Mouse (Mus musculus): ENCODE results near the gene Dglucy. TPM values are rescaled to one million over a fixed set of nuclear protein-coding genes. Genes with fewer than 3 reads are reported as not detected.

Dglucy gene
- total RNA-seq, 1 experiment, result 6.2 TPM

GRCm38 (mm10) chr12:100814671-100815070, 35.8 kb downstream of the Dglucy start:
- no peak overlapping the region for H3K4me3 ChIP-seq (ENCODE audit: insufficient read depth in 1 of 2, low read depth in 1 of 2, low read length in 2 of 2, poor library complexity in 1 of 2, severe bottlenecking in 1 of 2)
- H3K4me1 ChIP-seq (ENCODE audit: control insufficient read depth in 2 of 2, insufficient read depth in 2 of 2, low read length in 2 of 2, poor library complexity in 1 of 2), result peaks cover 0 to 7% of the 10 kb centered on the region in 2 experiments; a peak in 2 of 4 replicates
- no peak overlapping the region for H3K9ac ChIP-seq (ENCODE audit: insufficient read depth, low read depth, low read length, poor library complexity, severe bottlenecking)
- no peak for DNase-seq (ENCODE audit: low read depth, low spot score)
- in situ Hi-C loops (cut with MboI; ENCODE audit: low sequenced_read_pairs in 2 of 2, unreplicated experiment in 2 of 2), result no loop called here
- H3K36me3 ChIP-seq (ENCODE audit: control insufficient read depth, insufficient read depth, low read length, poor library complexity, severe bottlenecking), result no peaks in the 10 kb centered on the region
- H3K27ac ChIP-seq (ENCODE audit: insufficient read depth, low read depth, low read length, poor library complexity, severe bottlenecking), result no peak overlapping the region
- TF ChIP-seq HCFC1 (IDR thresholded peaks at IDR 0.05; ENCODE audit: borderline replicate concordance, insufficient read depth, low read length) (no peak), CHD2 (IDR thresholded peaks at IDR 0.05; ENCODE audit: low read depth, low read length) (no peak), MAFK (IDR thresholded peaks at IDR 0.05; ENCODE audit: insufficient read depth, low read depth, low read length) (no peak), ZC3H11A (IDR thresholded peaks at IDR 0.05; ENCODE audit: borderline replicate concordance, low read depth, low read length) (no peak), ZNF384 (IDR thresholded peaks at IDR 0.05; ENCODE audit: low read depth, low read length) (no peak)
- H3K9me3 ChIP-seq (ENCODE audit: control insufficient read depth, insufficient read depth, low read depth, low read length), result no peaks in the 10 kb centered on the region

- Histone ChIP-seq H3K9ac (ENCODE audit: insufficient read depth, low read depth, low read length, poor library complexity, severe bottlenecking) (no peak overlapping the region), H3K9me3 (ENCODE audit: control insufficient read depth, insufficient read depth, low read depth, low read length) (no peaks in the 10 kb centered on the region), H3K27ac (ENCODE audit: insufficient read depth, low read depth, low read length, poor library complexity, severe bottlenecking) (no peak overlapping the region), H3K4me3 (ENCODE audit: insufficient read depth in 1 of 2, low read depth in 1 of 2, low read length in 2 of 2, poor library complexity in 1 of 2, severe bottlenecking in 1 of 2) (no peak overlapping the region), H3K36me3 (ENCODE audit: control insufficient read depth, insufficient read depth, low read length, poor library complexity, severe bottlenecking) (no peaks in the 10 kb centered on the region), H3K4me1 (ENCODE audit: control insufficient read depth in 2 of 2, insufficient read depth in 2 of 2, low read length in 2 of 2, poor library complexity in 1 of 2) (peaks cover 0 to 7% of the 10 kb centered on the region in 2 experiments; a peak in 2 of 4 replicates)
- no peak for DNase-seq (ENCODE audit: low read depth, low spot score)
- TF ChIP-seq ZNF384 (IDR thresholded peaks at IDR 0.05; ENCODE audit: low read depth, low read length) (no peak), MAFK (IDR thresholded peaks at IDR 0.05; ENCODE audit: insufficient read depth, low read depth, low read length) (no peak), HCFC1 (IDR thresholded peaks at IDR 0.05; ENCODE audit: borderline replicate concordance, insufficient read depth, low read length) (no peak), ZC3H11A (IDR thresholded peaks at IDR 0.05; ENCODE audit: borderline replicate concordance, low read depth, low read length) (no peak), CHD2 (IDR thresholded peaks at IDR 0.05; ENCODE audit: low read depth, low read length) (no peak)
- in situ Hi-C loops (cut with MboI; ENCODE audit: low sequenced_read_pairs in 2 of 2, unreplicated experiment in 2 of 2), result no loop called here
Measured at GRCm38 (mm10) chr12:100816906-100817305, 38.0 kb downstream of the Dglucy start.

DNA sequence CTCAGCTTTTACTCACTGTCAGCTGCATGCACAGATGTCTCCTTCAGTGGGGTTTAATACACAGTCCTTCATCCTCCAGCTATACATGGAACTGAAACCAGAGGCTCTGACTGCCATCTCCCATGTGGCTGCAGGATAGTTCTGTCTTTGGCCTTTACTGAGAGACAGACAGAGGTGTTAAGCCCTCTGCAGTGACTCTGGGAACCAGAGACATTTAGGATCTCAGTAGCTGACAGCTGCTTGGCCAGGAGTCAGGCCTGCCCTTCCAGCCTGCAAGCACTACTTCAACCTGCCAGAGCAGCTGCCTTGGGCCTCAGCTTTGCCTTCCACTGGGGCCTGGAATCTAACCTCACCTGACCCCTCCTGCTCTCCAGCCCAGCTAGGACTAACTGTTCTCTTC, 41.1 kb downstream of the Dglucy start:
- no peak for DNase-seq (ENCODE audit: low read depth, low spot score)
- no peak overlapping the region for H3K9ac ChIP-seq (ENCODE audit: insufficient read depth, low read depth, low read length, poor library complexity, severe bottlenecking)
- no peaks in the 10 kb centered on the region for H3K9me3 ChIP-seq (ENCODE audit: control insufficient read depth, insufficient read depth, low read depth, low read length)
- H3K27ac ChIP-seq (ENCODE audit: insufficient read depth, low read depth, low read length, poor library complexity, severe bottlenecking), result no peak overlapping the region
- TF ChIP-seq ZNF384 (IDR thresholded peaks at IDR 0.05; ENCODE audit: low read depth, low read length), result no peak
- no peak for TF ChIP-seq ZC3H11A (IDR thresholded peaks at IDR 0.05; ENCODE audit: borderline replicate concordance, low read depth, low read length)
- no peak for TF ChIP-seq CHD2 (IDR thresholded peaks at IDR 0.05; ENCODE audit: low read depth, low read length)
- no peak for TF ChIP-seq HCFC1 (IDR thresholded peaks at IDR 0.05; ENCODE audit: borderline replicate concordance, insufficient read depth, low read length)
- TF ChIP-seq MAFK (IDR thresholded peaks at IDR 0.05; ENCODE audit: insufficient read depth, low read depth, low read length), result no peak
- H3K4me3 ChIP-seq (ENCODE audit: insufficient read depth in 1 of 2, low read depth in 1 of 2, low read length in 2 of 2, poor library complexity in 1 of 2, severe bottlenecking in 1 of 2), result no peak overlapping the region
- in situ Hi-C loops (cut with MboI; ENCODE audit: low sequenced_read_pairs in 2 of 2, unreplicated experiment in 2 of 2), result no loop called here
- no peaks in the 10 kb centered on the region for H3K36me3 ChIP-seq (ENCODE audit: control insufficient read depth, insufficient read depth, low read length, poor library complexity, severe bottlenecking)
- peaks cover 0 to 7% of the 10 kb centered on the region in 2 experiments; a peak in 2 of 4 replicates for H3K4me1 ChIP-seq (ENCODE audit: control insufficient read depth in 2 of 2, insufficient read depth in 2 of 2, low read length in 2 of 2, poor library complexity in 1 of 2)

DNA sequence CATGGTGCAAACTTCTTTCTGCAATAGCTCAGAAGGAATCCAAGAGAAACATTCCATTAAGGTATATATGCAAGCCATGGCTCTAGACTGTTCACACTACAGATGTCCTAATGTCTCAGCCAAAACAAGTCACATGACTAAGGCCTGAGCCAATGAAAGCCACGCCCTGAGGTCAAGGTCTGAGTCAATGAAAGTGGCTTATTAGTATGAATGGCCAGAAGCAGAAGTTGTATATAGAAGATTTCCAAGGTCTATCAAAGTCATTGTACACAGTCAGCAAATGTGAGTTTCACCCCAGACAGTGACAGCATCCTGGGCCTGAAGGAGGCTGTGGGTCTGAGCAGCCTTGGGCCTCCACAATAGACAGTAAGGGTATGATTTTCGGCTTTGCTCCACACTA, 52.2 kb downstream of the Dglucy start:
- no peaks in the 10 kb centered on the region for H3K36me3 ChIP-seq (ENCODE audit: control insufficient read depth, insufficient read depth, low read length, poor library complexity, severe bottlenecking)
- no peak overlapping the region for H3K9ac ChIP-seq (ENCODE audit: insufficient read depth, low read depth, low read length, poor library complexity, severe bottlenecking)
- no peak overlapping the region for H3K4me3 ChIP-seq (ENCODE audit: insufficient read depth in 1 of 2, low read depth in 1 of 2, low read length in 2 of 2, poor library complexity in 1 of 2, severe bottlenecking in 1 of 2)
- H3K27ac ChIP-seq (ENCODE audit: insufficient read depth, low read depth, low read length, poor library complexity, severe bottlenecking), result no peak overlapping the region
- in situ Hi-C loops (cut with MboI; ENCODE audit: low sequenced_read_pairs in 2 of 2, unreplicated experiment in 2 of 2), result loop anchor here (25.0 kb wide), 2 partner anchors 219 to 669 kb away; partner anchors contain the start of gene Nrde2 (in 1 of the 2)
- TF ChIP-seq HCFC1 (IDR thresholded peaks at IDR 0.05; ENCODE audit: borderline replicate concordance, insufficient read depth, low read length) (no peak), ZC3H11A (IDR thresholded peaks at IDR 0.05; ENCODE audit: borderline replicate concordance, low read depth, low read length) (no peak), CHD2 (IDR thresholded peaks at IDR 0.05; ENCODE audit: low read depth, low read length) (no peak), ZNF384 (IDR thresholded peaks at IDR 0.05; ENCODE audit: low read depth, low read length) (no peak), MAFK (IDR thresholded peaks at IDR 0.05; ENCODE audit: insufficient read depth, low read depth, low read length) (no peak)
- peaks cover 3 to 13% of the 10 kb centered on the region in 2 experiments; a peak in 3 of 4 replicates for H3K4me1 ChIP-seq (ENCODE audit: control insufficient read depth in 2 of 2, insufficient read depth in 2 of 2, low read length in 2 of 2, poor library complexity in 1 of 2)
- no peak for DNase-seq (ENCODE audit: low read depth, low spot score)
- no peaks in the 10 kb centered on the region for H3K9me3 ChIP-seq (ENCODE audit: control insufficient read depth, insufficient read depth, low read depth, low read length)
